Mouse (Mus musculus): ENCODE data around the gene Cyba. TPM values are rescaled to one million over a fixed set of nuclear protein-coding genes. Genes with fewer than 3 reads are reported as not detected.

Gene Cyba
- total RNA-seq, 1 experiment from 2014 or later: 35.2 TPM

DNA sequence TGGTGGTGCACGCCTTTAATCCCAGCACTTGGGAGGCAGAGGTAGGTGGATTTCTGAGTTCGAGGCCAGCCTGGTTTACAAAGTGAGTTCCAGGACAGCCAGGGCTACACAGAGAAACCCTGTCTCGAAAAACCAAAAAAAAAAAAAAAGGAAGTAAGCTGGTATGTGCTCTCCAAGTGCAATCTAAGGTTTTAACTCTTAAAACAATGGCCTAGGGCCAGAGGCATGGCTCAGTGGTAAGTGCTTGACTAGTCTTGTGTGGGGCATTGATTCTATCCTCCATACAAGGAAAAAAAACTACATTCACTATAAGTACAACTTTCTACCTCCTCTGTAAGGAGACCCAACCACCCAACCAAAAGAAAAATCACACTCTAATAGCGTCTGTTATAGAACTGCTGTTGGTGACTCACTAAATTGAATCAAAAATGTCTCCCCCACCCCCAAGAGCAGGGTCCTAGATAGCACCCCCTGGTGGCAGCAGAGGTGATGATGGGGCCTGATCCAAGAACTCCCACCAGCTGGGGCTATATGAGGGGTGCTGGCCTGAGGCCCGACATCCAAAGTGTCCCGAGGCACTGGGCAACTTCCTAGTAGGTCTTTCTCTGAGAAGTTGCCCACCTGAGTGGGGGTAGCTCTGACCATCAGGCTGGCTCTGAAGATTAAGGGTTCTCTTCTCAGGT, 26.6 kb upstream of the Cyba start:
- no peak for ATAC-seq (replicated peaks in 1 of 2; ENCODE audit: insufficient read depth in 1 of 2, low FRiP score in 2 of 2, low TSS enrichment in 1 of 2, low read depth in 1 of 2, poor library complexity in 2 of 2, severe bottlenecking in 2 of 2)

DNA sequence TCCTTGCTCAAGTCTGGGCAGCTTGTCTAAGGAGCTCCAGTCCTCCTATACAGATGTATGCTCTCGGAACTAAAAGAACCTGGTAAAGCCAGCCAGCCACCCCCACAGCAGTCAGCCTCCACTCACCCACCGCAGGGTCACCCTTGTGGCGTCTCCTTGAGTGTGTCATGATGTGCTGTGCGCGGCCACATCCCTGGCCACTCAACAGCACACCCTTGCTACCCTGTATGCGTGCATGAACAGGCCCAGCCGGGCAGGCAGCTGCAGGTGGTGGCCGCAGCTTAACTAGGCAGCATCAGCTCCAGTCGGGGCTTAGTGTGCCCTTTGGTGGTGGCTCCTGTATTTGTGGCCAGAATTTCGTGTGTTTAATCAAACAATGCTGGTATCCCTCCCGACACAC, 24.4 kb upstream of the Cyba start:
- no peak for ATAC-seq (replicated peaks in 1 of 2; ENCODE audit: insufficient read depth in 1 of 2, low FRiP score in 2 of 2, low TSS enrichment in 1 of 2, low read depth in 1 of 2, poor library complexity in 2 of 2, severe bottlenecking in 2 of 2)

DNA sequence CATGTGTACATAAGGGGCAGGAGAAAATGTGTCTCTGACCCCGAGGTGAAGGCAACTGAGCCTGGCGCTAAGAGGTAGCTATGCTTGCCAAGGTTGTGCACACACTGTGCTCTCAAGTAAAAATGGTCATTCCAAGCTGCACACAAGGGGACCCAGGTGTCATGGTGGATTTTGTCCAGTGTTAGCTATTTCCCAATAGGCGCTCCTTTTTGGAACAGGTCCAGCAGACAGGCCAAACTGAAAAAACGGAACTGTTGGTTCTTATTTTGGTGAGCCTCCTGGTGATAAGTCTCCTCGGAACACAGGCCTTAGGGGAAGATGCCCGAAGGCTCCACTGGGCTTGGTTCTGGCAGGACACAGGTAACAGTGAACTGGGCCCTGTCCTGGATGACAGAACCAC, 21.7 kb upstream of the Cyba start:
- no peak for ATAC-seq (replicated peaks in 1 of 2; ENCODE audit: insufficient read depth in 1 of 2, low FRiP score in 2 of 2, low TSS enrichment in 1 of 2, low read depth in 1 of 2, poor library complexity in 2 of 2, severe bottlenecking in 2 of 2)

DNA sequence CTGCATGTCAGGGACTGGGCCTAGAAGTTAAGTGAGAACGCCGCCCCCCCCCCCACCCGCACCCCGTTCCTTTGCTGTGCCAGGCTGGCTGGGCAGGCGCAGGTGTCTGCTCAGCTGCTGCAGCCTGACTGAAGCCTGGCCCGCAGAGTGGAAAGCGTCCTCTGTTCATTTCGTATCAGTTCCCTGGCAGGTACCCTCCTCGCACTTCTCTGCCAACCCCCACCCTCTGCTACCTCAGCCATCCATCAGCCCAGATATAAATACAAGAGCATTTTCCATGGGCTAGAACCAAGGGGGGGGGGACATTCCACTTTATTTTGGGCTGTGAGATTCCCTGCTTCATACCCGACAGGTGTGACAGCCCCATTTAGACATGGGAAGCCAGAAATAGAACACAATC, 19.4 kb upstream of the Cyba start:
- ATAC-seq (replicated peaks in 1 of 2; ENCODE audit: insufficient read depth in 1 of 2, low FRiP score in 2 of 2, low TSS enrichment in 1 of 2, low read depth in 1 of 2, poor library complexity in 2 of 2, severe bottlenecking in 2 of 2): no peak

DNA sequence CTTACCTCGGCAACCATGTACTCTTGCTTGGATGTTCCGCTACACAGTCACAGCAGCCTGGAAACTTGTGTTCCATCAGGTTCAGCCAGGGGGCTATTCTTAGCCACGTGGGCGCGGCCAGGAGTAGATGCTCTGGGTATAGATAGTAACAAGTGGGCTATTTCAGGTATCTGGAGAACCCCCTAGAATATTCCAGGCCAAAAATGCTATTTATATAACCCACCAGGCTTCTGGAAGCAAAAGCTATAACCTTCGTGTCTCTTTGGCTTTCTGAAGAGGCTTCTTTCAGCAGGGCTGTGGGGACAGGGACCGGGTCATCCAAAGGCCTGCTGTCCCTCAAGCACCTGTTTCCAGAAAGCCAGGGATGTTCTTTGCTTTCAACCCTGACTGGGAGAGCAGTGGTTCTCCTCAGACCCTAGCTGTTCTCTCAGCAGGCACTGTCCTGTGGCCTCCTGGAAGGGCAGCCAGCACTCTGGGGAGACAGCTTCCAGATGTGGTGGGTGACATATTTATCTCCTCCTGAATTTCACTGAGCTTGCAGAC, 18.5 kb upstream of the Cyba start:
- no peak for ATAC-seq (replicated peaks in 1 of 2; ENCODE audit: insufficient read depth in 1 of 2, low FRiP score in 2 of 2, low TSS enrichment in 1 of 2, low read depth in 1 of 2, poor library complexity in 2 of 2, severe bottlenecking in 2 of 2)

DNA sequence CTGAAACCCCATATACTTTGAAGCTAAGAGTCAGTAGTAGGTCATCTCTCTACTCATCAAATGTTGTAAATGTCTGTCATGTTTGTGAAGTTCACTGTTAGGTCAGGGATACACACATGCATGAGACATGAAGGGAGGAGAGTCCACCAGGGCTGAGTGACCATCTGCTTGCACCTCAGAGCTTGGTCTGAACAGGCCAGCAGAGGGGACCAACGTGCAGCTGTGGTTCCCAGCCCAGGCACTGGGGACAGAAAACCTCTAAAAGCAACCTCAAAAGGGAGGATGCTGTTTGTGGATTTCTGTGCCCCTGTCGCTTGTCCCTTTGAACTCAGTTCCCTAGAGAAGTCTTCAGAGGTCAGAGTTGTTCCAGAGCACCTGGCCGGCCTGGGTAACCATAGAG, 12.5 kb upstream of the Cyba start:
- no peak for ATAC-seq (replicated peaks in 1 of 2; ENCODE audit: insufficient read depth in 1 of 2, low FRiP score in 2 of 2, low TSS enrichment in 1 of 2, low read depth in 1 of 2, poor library complexity in 2 of 2, severe bottlenecking in 2 of 2)

DNA sequence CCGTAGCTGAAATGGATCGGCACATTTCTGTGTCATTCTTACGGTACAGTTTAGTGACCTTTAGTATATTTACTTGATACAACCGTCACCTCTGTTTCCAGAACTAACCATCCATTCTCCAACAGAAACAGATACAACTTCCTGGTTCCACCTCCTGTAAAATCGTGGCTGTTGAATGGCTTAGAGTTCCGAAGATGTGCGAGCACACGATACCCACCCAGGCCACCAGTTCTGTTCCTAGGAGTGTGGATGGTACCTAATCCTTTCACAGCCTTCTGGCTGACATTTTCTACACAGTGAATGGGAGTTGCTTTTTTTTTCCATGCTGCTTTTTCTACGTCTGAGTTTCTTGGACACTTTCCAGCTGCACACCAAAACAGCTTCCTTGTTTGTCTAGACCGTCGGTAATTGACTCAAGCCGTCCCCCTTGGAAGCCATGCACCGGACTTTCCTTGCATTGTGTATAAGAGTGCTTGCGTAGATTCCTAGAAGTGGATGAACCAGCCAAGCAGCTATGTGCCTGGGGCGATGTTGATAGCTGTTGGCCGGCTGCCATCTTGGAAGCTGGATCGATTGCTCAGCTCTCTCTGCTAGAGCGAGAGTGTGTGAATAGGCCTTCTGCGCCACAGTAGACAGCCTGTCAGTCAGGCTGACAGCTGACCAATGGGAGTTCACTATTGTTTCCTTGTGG, 11.5 kb upstream of the Cyba start:
- ATAC-seq (replicated peaks in 1 of 2; ENCODE audit: insufficient read depth in 1 of 2, low FRiP score in 2 of 2, low TSS enrichment in 1 of 2, low read depth in 1 of 2, poor library complexity in 2 of 2, severe bottlenecking in 2 of 2): peak; percentile 4 to 8; a peak in 1 of 4 replicates

DNA sequence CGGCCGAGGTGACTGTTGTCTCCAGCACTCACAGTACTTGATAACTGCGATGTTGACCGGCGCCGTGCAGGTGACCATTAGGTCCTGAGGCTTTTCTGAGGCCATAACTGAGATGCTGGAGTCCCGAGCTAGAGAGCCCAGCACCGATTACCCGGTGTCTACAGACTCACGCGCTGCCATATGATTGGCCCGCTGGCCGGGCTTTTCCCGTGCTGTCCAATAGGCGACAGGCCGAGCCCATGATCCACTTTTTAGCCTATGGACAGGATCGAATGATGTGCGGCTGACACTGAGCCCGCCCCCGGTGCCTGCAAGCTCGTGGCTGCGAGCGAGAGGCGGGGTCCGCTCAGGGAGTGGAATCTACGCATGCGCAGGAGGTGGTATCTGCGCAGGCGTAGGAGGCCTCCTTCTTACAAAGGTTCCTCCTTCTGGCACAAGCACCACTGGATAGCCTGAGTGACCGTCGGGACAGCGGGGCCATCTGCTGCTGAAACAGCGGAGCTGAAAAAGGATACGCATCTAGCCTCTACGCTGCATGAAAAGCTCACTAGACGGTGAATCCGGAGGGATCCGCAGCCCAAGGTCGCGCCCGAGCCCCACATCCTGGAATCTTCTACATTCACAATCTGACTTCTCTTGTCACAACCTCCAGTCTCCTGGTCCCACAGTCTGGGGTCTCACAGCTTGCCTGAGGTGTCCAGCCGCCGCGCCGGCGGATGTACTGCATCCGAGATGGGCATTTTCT, 10.7 kb upstream of the Cyba start, which contains the start of gene Mvd:
Gene Mvd (minus strand): TSS at position 161 of the 745 bp plus-strand sequence.
- ATAC-seq (replicated peaks in 1 of 2; ENCODE audit: insufficient read depth in 1 of 2, low FRiP score in 2 of 2, low TSS enrichment in 1 of 2, low read depth in 1 of 2, poor library complexity in 2 of 2, severe bottlenecking in 2 of 2): peak; percentile 94 to 97

DNA sequence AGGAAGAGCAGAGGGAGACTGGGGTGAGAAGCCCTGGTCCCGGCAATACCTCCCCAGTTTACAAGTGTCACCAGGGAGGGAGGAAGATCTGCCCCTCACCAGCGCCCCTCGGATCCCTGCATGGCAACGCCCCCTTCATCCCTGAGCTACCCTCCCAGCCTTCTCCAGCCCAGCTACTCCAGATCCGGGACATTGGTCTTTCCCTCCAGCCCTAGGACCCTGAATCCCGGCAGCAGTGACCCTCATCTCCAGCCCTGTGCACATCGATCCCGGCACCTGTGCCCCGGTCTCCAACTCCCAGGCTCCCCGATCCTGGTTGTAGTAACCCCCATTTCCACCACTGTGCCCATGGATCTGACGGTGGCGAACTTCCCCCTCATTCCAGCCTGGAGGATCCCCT, 10.1 kb upstream of the Cyba start:
- no peak for ATAC-seq (replicated peaks in 1 of 2; ENCODE audit: insufficient read depth in 1 of 2, low FRiP score in 2 of 2, low TSS enrichment in 1 of 2, low read depth in 1 of 2, poor library complexity in 2 of 2, severe bottlenecking in 2 of 2)

DNA sequence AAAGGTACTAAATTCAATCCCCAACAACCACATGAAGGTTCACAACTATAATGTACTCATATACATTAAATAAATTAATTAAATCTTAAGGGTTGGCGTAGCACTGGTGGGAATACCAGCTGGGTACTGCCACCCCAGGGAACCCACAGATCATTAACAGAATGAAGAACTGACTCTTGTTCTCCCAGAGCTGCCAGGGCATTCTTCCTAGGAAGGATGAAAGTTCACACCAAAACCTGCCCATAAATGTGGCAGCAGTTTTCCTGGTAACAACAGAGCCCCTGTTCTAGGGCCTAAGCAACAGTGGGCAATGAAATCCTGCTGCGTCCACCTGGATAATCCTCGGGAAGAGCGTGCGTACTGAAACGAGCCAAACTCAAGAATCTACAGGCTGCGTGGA, 9.6 kb upstream of the Cyba start:
- ATAC-seq (replicated peaks in 1 of 2; ENCODE audit: insufficient read depth in 1 of 2, low FRiP score in 2 of 2, low TSS enrichment in 1 of 2, low read depth in 1 of 2, poor library complexity in 2 of 2, severe bottlenecking in 2 of 2): no peak

DNA sequence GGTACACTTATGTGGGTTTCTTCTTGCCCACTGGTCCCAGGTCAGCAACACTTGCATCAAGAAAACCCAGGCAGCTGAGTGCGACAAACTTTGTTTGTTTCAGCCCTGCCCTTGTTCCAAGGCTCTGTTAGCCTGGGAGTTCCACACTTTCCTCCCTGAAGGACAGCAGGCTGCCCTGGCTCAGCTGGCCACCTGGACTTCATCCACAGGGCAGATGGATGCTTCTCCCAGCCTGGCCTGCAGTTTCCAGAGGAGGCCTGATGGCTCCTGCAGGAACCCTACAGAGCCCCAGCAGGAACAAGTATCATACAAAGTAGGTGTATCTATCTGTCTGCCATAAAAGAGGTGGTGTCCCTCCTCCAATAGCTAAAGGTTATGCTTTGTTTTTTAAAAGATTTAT, 8.6 kb upstream of the Cyba start:
- no peak for ATAC-seq (replicated peaks in 1 of 2; ENCODE audit: insufficient read depth in 1 of 2, low FRiP score in 2 of 2, low TSS enrichment in 1 of 2, low read depth in 1 of 2, poor library complexity in 2 of 2, severe bottlenecking in 2 of 2)

DNA sequence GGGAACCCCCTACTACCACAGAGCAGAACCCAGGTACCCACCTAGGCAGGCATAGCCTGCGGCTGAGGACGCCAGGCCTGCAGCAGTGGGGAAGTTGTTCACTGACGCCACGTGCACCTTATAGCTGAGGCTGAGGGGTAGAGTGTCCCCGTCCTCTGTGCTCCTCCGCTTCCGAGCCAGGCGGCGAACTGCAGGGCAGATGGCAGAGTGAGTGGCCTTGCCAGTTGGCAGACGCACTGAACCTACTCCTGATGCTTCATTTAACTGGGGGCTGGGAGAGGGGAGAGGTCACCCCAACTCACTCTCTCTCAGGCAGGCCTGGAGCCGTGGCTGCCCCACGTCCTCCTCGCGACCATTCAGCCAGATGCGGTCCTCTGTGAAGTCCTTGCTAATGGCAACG, 6.6 kb upstream of the Cyba start:
- ATAC-seq (replicated peaks in 1 of 2; ENCODE audit: insufficient read depth in 1 of 2, low FRiP score in 2 of 2, low TSS enrichment in 1 of 2, low read depth in 1 of 2, poor library complexity in 2 of 2, severe bottlenecking in 2 of 2): no peak

DNA sequence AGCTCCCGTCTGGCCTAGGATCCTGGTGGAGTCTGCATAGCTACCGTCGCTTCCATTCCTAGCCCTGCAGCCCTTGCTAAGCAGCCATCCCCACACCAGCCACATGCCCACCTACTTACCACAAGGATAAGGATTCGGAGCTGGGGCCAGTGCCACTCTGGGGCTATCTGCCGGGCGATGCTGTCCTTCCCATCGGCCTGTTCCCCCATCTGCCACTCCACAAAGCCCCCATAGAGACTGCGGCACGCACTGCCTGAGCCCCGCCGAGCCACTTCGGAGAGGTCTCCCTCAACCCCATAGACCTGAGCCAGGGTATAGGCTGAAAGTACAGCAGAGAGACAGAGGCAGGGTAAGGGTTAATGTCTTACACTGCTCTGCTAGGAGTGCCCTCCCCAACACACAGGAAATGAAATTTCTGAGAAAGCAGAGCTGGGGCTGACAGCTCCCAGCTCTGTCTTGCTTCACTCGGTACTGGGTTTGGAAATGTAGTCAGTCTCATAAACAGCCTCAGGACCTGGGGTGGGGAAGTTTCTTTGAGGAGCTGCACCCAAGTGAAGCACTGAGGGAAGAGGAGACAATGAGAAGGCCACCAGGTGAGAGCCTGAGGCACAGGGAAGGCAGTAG, 5.1 kb upstream of the Cyba start:
- peak; percentile 25 to 42; a peak in 2 of 4 replicates for ATAC-seq (replicated peaks in 1 of 2; ENCODE audit: insufficient read depth in 1 of 2, low FRiP score in 2 of 2, low TSS enrichment in 1 of 2, low read depth in 1 of 2, poor library complexity in 2 of 2, severe bottlenecking in 2 of 2)

DNA sequence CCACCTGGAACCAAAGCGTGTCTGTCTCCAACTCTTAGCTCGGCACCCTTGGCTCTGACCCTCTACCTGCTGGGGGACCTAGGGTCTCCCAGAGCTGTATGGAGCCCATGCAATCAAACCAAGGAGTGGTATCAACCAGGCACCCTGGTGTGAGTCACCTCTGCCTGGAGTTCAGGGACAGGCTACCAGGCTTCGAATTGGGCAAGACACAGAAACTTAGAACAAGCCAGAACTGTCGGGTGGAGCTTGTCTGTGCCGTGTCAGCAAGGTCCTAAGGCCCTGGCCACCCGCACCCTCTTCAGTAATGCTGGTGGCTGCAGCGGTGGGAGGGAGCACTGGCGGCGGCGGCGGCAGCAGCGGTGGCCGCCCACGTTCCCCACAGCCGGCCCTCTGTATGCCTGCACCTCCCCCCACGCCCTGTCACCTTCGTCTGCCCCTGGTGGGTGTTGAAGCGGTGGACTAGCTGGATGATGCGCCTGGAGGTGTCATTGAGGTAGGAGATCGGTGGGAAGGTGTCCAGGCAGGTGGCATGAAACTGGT, 3.9 kb upstream of the Cyba start:
- ATAC-seq (replicated peaks in 1 of 2; ENCODE audit: insufficient read depth in 1 of 2, low FRiP score in 2 of 2, low TSS enrichment in 1 of 2, low read depth in 1 of 2, poor library complexity in 2 of 2, severe bottlenecking in 2 of 2): no peak

DNA sequence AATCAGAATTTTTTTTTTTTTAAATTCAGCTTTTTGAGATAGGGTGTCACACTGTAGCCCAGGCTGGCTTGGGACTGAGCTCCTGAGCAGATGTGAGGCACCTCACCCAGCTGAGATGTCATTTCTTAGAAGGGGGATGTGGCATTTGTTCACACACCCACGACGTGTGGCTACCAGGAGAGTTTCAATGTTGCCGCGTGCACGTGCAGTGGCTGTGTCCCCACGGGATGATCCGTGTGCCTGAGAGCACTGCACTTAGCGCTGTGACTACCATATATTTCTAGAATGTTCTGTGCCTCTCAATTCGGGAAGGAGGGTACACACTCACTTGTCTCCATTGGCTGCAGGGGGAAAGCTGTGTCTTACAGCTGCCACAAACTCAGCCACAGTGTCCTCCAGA, 3.4 kb upstream of the Cyba start:
- no peak for ATAC-seq (replicated peaks in 1 of 2; ENCODE audit: insufficient read depth in 1 of 2, low FRiP score in 2 of 2, low TSS enrichment in 1 of 2, low read depth in 1 of 2, poor library complexity in 2 of 2, severe bottlenecking in 2 of 2)

DNA sequence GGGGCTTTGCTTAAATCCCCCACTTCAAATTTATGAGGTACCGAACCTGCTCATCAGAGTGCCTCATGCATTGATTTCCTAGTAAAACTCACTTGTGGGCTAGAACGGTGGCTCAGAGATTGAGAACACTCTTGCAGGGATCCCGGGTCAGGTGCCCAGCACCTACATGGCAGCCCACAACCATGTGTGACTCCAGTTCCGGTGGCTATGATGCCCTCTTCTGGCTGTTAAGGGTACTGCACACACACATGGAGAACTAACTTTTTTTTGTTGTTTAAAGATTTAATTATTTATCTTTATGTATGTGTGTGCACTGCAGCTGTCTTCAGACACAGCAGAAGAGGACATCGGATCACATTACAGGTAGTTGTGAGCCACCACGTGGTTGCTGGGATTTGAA, 2.6 kb upstream of the Cyba start:
- ATAC-seq (replicated peaks in 1 of 2; ENCODE audit: insufficient read depth in 1 of 2, low FRiP score in 2 of 2, low TSS enrichment in 1 of 2, low read depth in 1 of 2, poor library complexity in 2 of 2, severe bottlenecking in 2 of 2): no peak

DNA sequence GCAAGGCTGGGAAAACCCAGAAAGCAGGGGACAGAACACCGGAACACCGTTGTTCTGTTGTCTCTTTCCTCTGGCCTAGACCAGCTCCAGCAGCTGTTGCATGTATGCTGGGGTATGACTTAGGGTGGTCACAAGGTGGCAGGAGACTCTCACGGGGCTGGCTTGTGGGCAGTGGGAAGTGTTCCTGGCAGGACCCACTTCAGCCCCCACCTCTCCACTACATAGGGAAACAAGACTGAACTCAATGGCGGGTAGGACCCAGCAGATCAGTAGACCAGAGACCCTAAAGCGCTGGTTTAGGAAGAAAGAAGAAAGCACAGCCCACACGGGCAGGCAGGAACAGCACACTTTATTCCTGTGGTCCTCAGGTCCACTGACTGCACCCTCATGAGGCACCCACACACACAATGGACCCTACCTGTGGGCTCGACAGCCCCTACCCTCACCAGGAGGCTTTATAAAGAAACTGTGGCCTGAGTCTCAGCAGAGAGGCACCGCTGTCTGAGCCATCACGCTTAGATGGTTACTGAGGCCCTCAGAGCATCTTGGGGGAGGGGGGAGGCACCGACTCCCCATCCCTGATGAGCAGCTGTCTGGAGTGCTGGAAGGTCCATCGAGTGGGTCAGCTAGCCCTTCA, 657 bp upstream of the Cyba start:
- ATAC-seq (replicated peaks in 1 of 2; ENCODE audit: insufficient read depth in 1 of 2, low FRiP score in 2 of 2, low TSS enrichment in 1 of 2, low read depth in 1 of 2, poor library complexity in 2 of 2, severe bottlenecking in 2 of 2): peak; percentile 13 to 27; a peak in 2 of 4 replicates

Data from hematopoietic stem cell, adult 5-6 weeks (primary cell).